Mouse (Mus musculus) heart, embryonic 12.5 days (tissue): Measurements from ENCODE around the gene Usp5. TPM values are rescaled to one million over a fixed set of nuclear protein-coding genes. Genes with fewer than 3 reads are reported as not detected.

Source experiments
- polyA plus RNA-seq: library from polyadenylated mRNA; unstranded; fragments of >200 nt; fragmentation: Nextera tagmentation; extraction: Ambion mirVana; gene quantifications from 2 replicates; pipeline ENCODE4 v1.2.1, GENCODE M21; 2016

Gene Usp5
- polyA plus RNA-seq, 1 experiment from 2014 or later = 121 TPM

Other genes starting within 250 kb of the Usp5 start
- gene C1s2, start 193.4 kb downstream of the Usp5 start, polyA plus RNA-seq = not detected in 2 replicates
- 37.4 and 40.0 TPM in 2 replicates for gene Lpcat3, start 166.5 kb downstream of the Usp5 start, polyA plus RNA-seq
- 105 and 107 TPM in 2 replicates for gene Emg1, start 117.3 kb downstream of the Usp5 start, polyA plus RNA-seq
- 345 and 349 TPM in 2 replicates for gene Phb2, start 117.1 kb downstream of the Usp5 start, polyA plus RNA-seq
- 4.4 and 4.9 TPM in 2 replicates for gene Ptpn6, start 90.8 kb downstream of the Usp5 start, polyA plus RNA-seq
- gene Grcc10, start 88.1 kb downstream of the Usp5 start, polyA plus RNA-seq = 352 and 365 TPM in 2 replicates
- gene Gm45234, start 73.5 kb downstream of the Usp5 start, polyA plus RNA-seq = not detected in 2 replicates
- 9.5 and 10.2 TPM in 2 replicates for gene Atn1, start 73.0 kb downstream of the Usp5 start, polyA plus RNA-seq
- 6.0 and 6.4 TPM in 2 replicates for gene Eno2, start 59.8 kb downstream of the Usp5 start, polyA plus RNA-seq
- 0.55 TPM in 1 of 2 replicates, not detected in the other for gene Lrrc23, start 49.8 kb downstream of the Usp5 start, polyA plus RNA-seq
- gene Spsb2, start 20.8 kb downstream of the Usp5 start, polyA plus RNA-seq = 8.7 and 9.1 TPM in 2 replicates
- 1,356 and 1,406 TPM in 2 replicates for gene Tpi1, start 15.2 kb downstream of the Usp5 start, polyA plus RNA-seq
- 105 and 121 TPM in 2 replicates for gene Cdca3, start 63 bp upstream of the Usp5 start, polyA plus RNA-seq
- 6.4 and 7.8 TPM in 2 replicates for gene Gnb3, start 10.8 kb upstream of the Usp5 start, polyA plus RNA-seq
- gene P3h3, start 28.3 kb upstream of the Usp5 start, polyA plus RNA-seq = 19.2 and 21.9 TPM in 2 replicates
- gene Gpr162, start 34.5 kb upstream of the Usp5 start, polyA plus RNA-seq = 1.9 and 2.2 TPM in 2 replicates
- gene Cd4, start 58.7 kb upstream of the Usp5 start, polyA plus RNA-seq = not detected in 2 replicates
- gene Lag3, start 82.2 kb upstream of the Usp5 start, polyA plus RNA-seq = 1.4 and 1.5 TPM in 2 replicates
- 233 and 243 TPM in 2 replicates for gene Ptms, start 90.6 kb upstream of the Usp5 start, polyA plus RNA-seq
- gene Mlf2, start 101.9 kb upstream of the Usp5 start, polyA plus RNA-seq = 357 and 358 TPM in 2 replicates
- gene Cops7a, start 136.1 kb upstream of the Usp5 start, polyA plus RNA-seq = 148 and 149 TPM in 2 replicates
- gene Pianp, start 167.2 kb upstream of the Usp5 start, polyA plus RNA-seq = 0.39 and 0.45 TPM in 2 replicates
- 12.2 and 13.6 TPM in 2 replicates for gene Zfp384, start 179.7 kb upstream of the Usp5 start, polyA plus RNA-seq
- 76.7 and 81.8 TPM in 2 replicates for gene Ing4, start 210.3 kb upstream of the Usp5 start, polyA plus RNA-seq
- gene Acrbp, start 220.2 kb upstream of the Usp5 start, polyA plus RNA-seq = 5.1 and 6.9 TPM in 2 replicates
- 0.24 and 0.31 TPM in 2 replicates for gene Lpar5, start 238.4 kb upstream of the Usp5 start, polyA plus RNA-seq